Mouse (Mus musculus) neural tube, embryonic 12.5 days (tissue): ENCODE measurements around the gene Cdh24. TPM values are rescaled to one million over a fixed set of nuclear protein-coding genes. Genes with fewer than 3 reads are reported as not detected.
A peak's percentile ranks its signal among the peaks of the same experiment; 100 is the strongest.

Experiments used
- ATAC-seq: fragments of 200-750 bp; cut with Nextera tagmentation; 2 replicates; pipeline ENCODE4 v1.8.0; 2017; ENCODE audit warnings: low read depth, mild to moderate bottlenecking, moderate TSS enrichment, moderate library complexity; ENCODE audit not compliant: low FRiP score
- H3K27ac ChIP-seq: fragments of 300-500 bp; sonication (generic); 2 replicates; pipeline ENCODE4 v1.5.1; 2016
- H3K27me3 ChIP-seq: fragments of 300-500 bp; sonication (generic); replicated peaks from 2 replicates; pipeline ENCODE4 v1.6.1; 2016; ENCODE audit warnings: mild to moderate bottlenecking
- H3K36me3 ChIP-seq: fragments of 300-500 bp; sonication (generic); 2 replicates; pipeline ENCODE4 v1.6.1; 2016; ENCODE audit warnings: mild to moderate bottlenecking
- H3K4me1 ChIP-seq: fragments of 300-500 bp; sonication (generic); 2 replicates; pipeline ENCODE4 v1.6.1; 2016
- H3K4me2 ChIP-seq: fragments of 300-500 bp; sonication (generic); replicated peaks from 2 replicates; pipeline ENCODE4 v1.6.1; 2016; ENCODE audit warnings: mild to moderate bottlenecking
- H3K4me3 ChIP-seq: fragments of 300-500 bp; sonication (generic); 2 replicates; pipeline ENCODE4 v1.5.1; 2016
- H3K9ac ChIP-seq: fragments of 300-500 bp; sonication (generic); 2 replicates; pipeline ENCODE4 v1.6.1; 2016; ENCODE audit warnings: mild to moderate bottlenecking
- H3K9me3 ChIP-seq: fragments of 300-500 bp; sonication (generic); 2 replicates; pipeline ENCODE4 v1.6.1; 2016; ENCODE audit warnings: mild to moderate bottlenecking
- WGBS: fragments of 180-500 bp; shearing (Covaris S2); methylation state at CpG from one replicate; pipeline ENCODE4 v1.1.7; 2016; 5-methylcytosine and 5-hydroxymethylcytosine counted together
- polyA plus RNA-seq: library from polyadenylated mRNA; unstranded; fragments of >200 nt; fragmentation: Nextera tagmentation; extraction: Ambion mirVana; gene quantifications from 2 replicates; pipeline ENCODE4 v1.2.1, GENCODE M21; 2016

The Cdh24 gene
- polyA plus RNA-seq, 1 experiment from 2014 or later = 10.0 TPM

- 91% methylated on average over 2 of the region's 2 CpGs for WGBS
These were observed 18.8 kb upstream of the Cdh24 start for GRCm38 (mm10) chr14:54660009-54660408.

DNA sequence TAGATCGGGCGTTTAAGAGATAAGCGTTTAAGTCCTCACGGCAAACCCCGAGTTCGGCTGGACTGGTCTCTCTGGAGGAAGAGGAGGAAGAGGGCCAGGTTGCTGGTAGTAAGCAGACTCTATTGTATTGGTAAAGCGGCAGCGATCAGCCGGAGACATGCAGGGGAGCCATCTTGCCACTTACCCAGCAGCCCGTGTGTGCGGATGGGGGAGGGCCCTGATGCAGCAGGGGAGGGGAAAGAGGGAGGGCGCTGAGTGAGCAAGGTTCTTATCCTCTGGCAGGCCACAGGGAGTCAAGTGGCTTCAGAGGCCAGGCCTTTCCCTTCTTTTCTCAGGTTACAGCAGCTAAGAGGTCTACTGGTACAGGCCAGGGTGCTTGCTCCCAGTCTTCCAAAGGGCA is 12.3 kb upstream of the Cdh24 start:
- H3K4me2 ChIP-seq = peak overlapping the region; percentile 81
- H3K9ac ChIP-seq = peak overlapping the region; percentile 82
- peak; percentile 83 for ATAC-seq
- H3K27me3 ChIP-seq = no peaks in the 10 kb centered on the region
- H3K27ac ChIP-seq = peak overlapping the region; percentile 21; the same call in 1 of the 2 replicates
- H3K9me3 ChIP-seq = no peaks in the 10 kb centered on the region
- H3K4me3 ChIP-seq = peak overlapping the region; percentile 68
- H3K4me1 ChIP-seq = peaks cover 34% of the 10 kb centered on the region
- peaks cover 62% of the 10 kb centered on the region for H3K36me3 ChIP-seq
- 0% methylated on average over 12 of the region's 12 CpGs for WGBS

More at GRCm38 (mm10) chr14:54660009-54660408, 18.8 kb upstream of the Cdh24 start:
- Histone ChIP-seq H3K27ac (no peak overlapping the region), H3K36me3 (peaks cover 90% of the 10 kb centered on the region), H3K9ac (no peak overlapping the region), H3K4me3 (no peak overlapping the region), H3K27me3 (no peaks in the 10 kb centered on the region), H3K9me3 (no peaks in the 10 kb centered on the region), H3K4me2 (no peak overlapping the region), H3K4me1 (no peaks in the 10 kb centered on the region)
- ATAC-seq = no peak

- ATAC-seq = peak; percentile 38; the same call in 1 of the 2 replicates
- peaks cover 34% of the 10 kb centered on the region for H3K4me1 ChIP-seq
These were observed 11.6 kb upstream of the Cdh24 start for GRCm38 (mm10) chr14:54652787-54653186.

GRCm38 (mm10) chr14:54651556-54651955 is 10.4 kb upstream of the Cdh24 start:
- peaks cover 34% of the 10 kb centered on the region for H3K4me1 ChIP-seq
- peaks cover 64% of the 10 kb centered on the region for H3K36me3 ChIP-seq
- no peaks in the 10 kb centered on the region for H3K27me3 ChIP-seq
- 75% methylated on average over 4 of the region's 4 CpGs for WGBS
- H3K9me3 ChIP-seq = no peaks in the 10 kb centered on the region
- H3K27ac ChIP-seq = no peak overlapping the region
- 0 out of 2 replicates have a peak overlapping the region, but pooled peaks have one; percentile 1 for H3K9ac ChIP-seq
- no peak for ATAC-seq
- no peak overlapping the region; the same call in 1 of the 2 replicates for H3K4me3 ChIP-seq
- H3K4me2 ChIP-seq = peak overlapping the region; percentile 81

More at GRCm38 (mm10) chr14:54652787-54653186, 11.6 kb upstream of the Cdh24 start:
- peak overlapping the region; percentile 81 for H3K4me2 ChIP-seq
- peak overlapping the region; percentile 82 for H3K9ac ChIP-seq
- H3K9me3 ChIP-seq = no peaks in the 10 kb centered on the region
- 2% methylated on average over 7 of the region's 7 CpGs for WGBS
- H3K36me3 ChIP-seq = peaks cover 62% of the 10 kb centered on the region
- H3K4me3 ChIP-seq = peak overlapping the region; percentile 68
- H3K27me3 ChIP-seq = no peaks in the 10 kb centered on the region
- H3K27ac ChIP-seq = peak overlapping the region; percentile 21; the same call in 1 of the 2 replicates

DNA sequence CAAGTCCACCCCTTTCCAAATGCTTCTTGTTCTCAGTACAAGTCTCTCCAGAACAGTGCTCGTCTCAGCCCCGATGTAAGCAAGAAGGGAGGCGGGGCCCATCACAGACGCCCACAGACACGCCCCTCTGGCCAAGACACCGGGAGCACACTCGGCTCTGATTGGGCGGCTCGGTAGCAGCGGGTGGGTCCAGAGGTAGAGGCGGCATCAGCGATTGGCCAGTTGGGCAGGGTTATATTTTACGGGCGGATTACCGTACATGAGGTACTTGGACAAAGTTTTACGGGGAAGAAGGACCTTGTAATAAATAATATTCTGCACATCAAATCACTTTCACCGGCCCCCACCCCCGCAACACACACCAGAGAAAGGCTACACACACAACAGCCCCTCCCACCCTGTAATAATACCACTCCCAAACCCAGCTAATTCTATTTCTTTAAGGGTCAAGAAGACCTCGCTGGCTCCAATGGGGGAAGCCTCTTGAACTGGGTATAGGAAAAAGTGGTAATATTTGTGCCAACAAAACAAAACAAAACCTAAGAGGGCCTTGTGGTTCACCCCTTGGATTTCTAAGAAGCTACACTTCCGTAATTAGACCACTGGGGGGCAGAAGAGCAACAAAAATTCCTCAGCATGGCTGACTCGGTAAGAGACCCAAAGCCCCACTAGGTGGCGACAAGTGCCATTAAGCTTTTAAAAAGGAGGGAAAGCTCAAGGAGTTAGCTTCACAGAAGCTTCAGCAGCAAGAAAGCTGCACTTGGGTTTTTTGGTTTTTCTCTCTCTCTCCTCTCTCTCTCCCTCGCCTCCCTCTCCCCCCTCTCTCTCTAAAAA is 9.7 kb upstream of the Cdh24 start:
- Histone ChIP-seq H3K9ac (0 out of 2 replicates have a peak overlapping the region, but pooled peaks have one; percentile 30), H3K9me3 (no peaks in the 10 kb centered on the region), H3K27ac (no peak overlapping the region), H3K4me1 (peaks cover 34% of the 10 kb centered on the region), H3K36me3 (peaks cover 64% of the 10 kb centered on the region), H3K27me3 (no peaks in the 10 kb centered on the region), H3K4me3 (no peak overlapping the region), H3K4me2 (peak overlapping the region; percentile 81; the same call in 1 of the 2 replicates)
- 69% methylated on average over 23 of the region's 23 CpGs for WGBS
- peak; percentile 35 for ATAC-seq

- Histone ChIP-seq H3K9me3 (no peaks in the 10 kb centered on the region), H3K9ac (no peak overlapping the region), H3K27me3 (no peaks in the 10 kb centered on the region), H3K4me2 (no peak overlapping the region), H3K36me3 (peaks cover 84% of the 10 kb centered on the region), H3K4me1 (peaks cover 34% of the 10 kb centered on the region), H3K27ac (no peak overlapping the region), H3K4me3 (no peak overlapping the region)
- 83% methylated on average over 4 of the region's 4 CpGs for WGBS
- no peak for ATAC-seq
These were observed 6.7 kb upstream of the Cdh24 start for GRCm38 (mm10) chr14:54647900-54648299.

DNA sequence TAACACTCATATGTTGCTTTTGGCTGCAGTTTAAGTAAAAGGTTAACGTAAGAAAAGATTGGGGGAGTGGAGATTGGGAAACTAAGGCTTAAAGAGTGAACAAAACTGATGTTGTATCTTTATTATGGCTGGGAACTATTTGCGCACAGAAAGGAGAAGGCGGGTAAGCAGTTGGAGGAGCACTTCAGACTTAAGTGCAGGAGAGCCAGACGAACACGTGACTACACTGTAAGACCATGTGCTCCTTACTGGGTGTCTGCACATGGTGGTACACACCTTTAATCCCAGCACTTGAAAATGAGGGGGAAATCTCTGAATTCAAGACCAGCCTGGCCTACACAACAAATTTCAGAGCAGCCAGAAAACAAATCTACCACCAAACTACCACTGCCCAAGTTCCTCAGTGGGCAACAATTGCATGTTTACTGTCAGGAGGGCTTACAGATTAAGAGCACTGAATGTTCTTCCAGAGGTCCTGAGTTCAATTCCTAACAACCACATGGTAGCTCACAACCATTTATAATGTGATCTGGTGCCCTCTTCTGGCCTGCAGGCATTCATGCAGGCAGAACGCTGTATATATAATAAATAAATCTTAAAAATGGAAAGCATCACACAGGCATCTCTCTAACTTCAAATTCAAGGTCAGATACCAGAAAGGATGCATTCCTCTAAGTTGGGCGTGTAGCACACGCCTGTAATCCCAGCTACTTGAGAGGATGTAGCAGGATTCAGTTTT is 5.9 kb upstream of the Cdh24 start:
- no peaks in the 10 kb centered on the region for H3K9me3 ChIP-seq
- ATAC-seq = no peak
- H3K4me2 ChIP-seq = no peak overlapping the region
- WGBS = 92% methylated on average over 8 of the region's 8 CpGs
- H3K36me3 ChIP-seq = peaks cover 92% of the 10 kb centered on the region
- no peak overlapping the region for H3K4me3 ChIP-seq
- H3K27me3 ChIP-seq = no peaks in the 10 kb centered on the region
- no peak overlapping the region for H3K27ac ChIP-seq
- peaks cover 29% of the 10 kb centered on the region for H3K4me1 ChIP-seq
- no peak overlapping the region for H3K9ac ChIP-seq

- no peak overlapping the region for H3K27ac ChIP-seq
- H3K9me3 ChIP-seq = no peaks in the 10 kb centered on the region
- peaks cover 23% of the 10 kb centered on the region for H3K4me1 ChIP-seq
- H3K4me3 ChIP-seq = no peak overlapping the region
- H3K9ac ChIP-seq = no peak overlapping the region
- no peak for ATAC-seq
- H3K36me3 ChIP-seq = peaks cover 89% of the 10 kb centered on the region
- H3K27me3 ChIP-seq = no peaks in the 10 kb centered on the region
- H3K4me2 ChIP-seq = no peak overlapping the region
- 94% methylated on average over 17 of the region's 17 CpGs for WGBS
These were observed 5.3 kb upstream of the Cdh24 start for GRCm38 (mm10) chr14:54646455-54646854.

- ATAC-seq = no peak
- Histone ChIP-seq H3K27me3 (no peaks in the 10 kb centered on the region), H3K4me1 (peaks cover 20% of the 10 kb centered on the region), H3K36me3 (peaks cover 71% of the 10 kb centered on the region), H3K27ac (no peak overlapping the region), H3K9me3 (no peaks in the 10 kb centered on the region), H3K4me3 (no peak overlapping the region), H3K9ac (no peak overlapping the region), H3K4me2 (no peak overlapping the region)
- 93% methylated on average over 9 of the region's 9 CpGs for WGBS
These were observed 3.1 kb upstream of the Cdh24 start for GRCm38 (mm10) chr14:54644294-54644693.

- Histone ChIP-seq H3K4me2 (no peak overlapping the region), H3K4me3 (no peak overlapping the region), H3K27ac (no peak overlapping the region), H3K9ac (no peak overlapping the region), H3K27me3 (no peaks in the 10 kb centered on the region), H3K9me3 (no peaks in the 10 kb centered on the region), H3K4me1 (peaks cover 20% of the 10 kb centered on the region), H3K36me3 (peaks cover 71% of the 10 kb centered on the region)
- ATAC-seq = no peak
- 84% methylated on average over 2 of the region's 2 CpGs for WGBS
These were observed 1.8 kb upstream of the Cdh24 start for GRCm38 (mm10) chr14:54643011-54643410.

DNA sequence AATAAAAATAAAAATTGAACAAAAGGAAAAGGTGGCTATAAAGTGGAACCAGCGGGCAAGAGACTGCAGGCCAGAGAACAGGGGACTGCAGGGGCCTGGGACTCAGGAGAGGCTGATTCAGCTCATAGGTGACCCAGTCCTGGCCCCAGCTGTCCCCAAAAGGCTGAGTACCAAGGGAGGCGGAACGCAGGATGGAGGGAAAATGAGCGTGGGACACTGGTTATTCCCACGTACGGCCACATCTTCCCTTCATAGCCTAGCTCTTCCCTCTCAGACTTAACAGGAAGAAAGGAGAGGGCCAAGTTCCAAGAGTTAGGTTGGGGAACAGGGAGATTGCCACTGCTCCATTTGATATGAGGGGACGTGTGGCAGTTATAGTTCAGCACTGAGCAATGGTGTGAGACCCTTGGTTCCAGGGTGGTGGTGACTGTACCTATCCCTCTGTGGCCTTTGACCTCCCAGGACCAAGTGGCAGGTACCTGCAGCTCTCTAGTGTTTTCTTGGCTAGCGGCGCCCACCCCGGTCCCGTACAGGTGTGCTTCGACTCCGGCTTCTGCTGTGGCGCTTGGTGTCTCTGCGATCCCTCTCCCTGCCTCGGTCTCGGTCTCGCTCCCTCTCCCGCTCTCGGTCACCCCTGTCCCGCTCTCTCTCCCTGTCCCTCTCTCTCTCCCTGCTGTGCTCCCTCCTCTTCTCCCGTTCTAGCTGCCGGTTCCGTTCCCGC is 1.2 kb upstream of the Cdh24 start:
- 81% methylated on average over 25 of the region's 25 CpGs for WGBS
- H3K9ac ChIP-seq = no peak overlapping the region; the same call in 1 of the 2 replicates
- H3K9me3 ChIP-seq = no peaks in the 10 kb centered on the region
- H3K4me3 ChIP-seq = no peak overlapping the region
- no peak overlapping the region for H3K4me2 ChIP-seq
- H3K27me3 ChIP-seq = no peaks in the 10 kb centered on the region
- peaks cover 20% of the 10 kb centered on the region for H3K4me1 ChIP-seq
- H3K36me3 ChIP-seq = peaks cover 69% of the 10 kb centered on the region
- no peak overlapping the region for H3K27ac ChIP-seq
- no peak for ATAC-seq

GRCm38 (mm10) chr14:54640946-54641304 is 239 bp downstream of the Cdh24 start, which contains the start of gene Gm17606:
TSS of gene Gm17606 (plus strand) at chr14:54640952.
- H3K4me3 ChIP-seq = peak within 1 kb of the TSS; percentile 78
- ATAC-seq = no peak
- peaks cover 69% of the 10 kb centered on the region for H3K36me3 ChIP-seq
- peak within 1 kb of the TSS; percentile 89 for H3K9ac ChIP-seq
- no peaks in the 10 kb centered on the region for H3K27me3 ChIP-seq
- peak within 1 kb of the TSS; percentile 76; the same call in 1 of the 2 replicates for H3K27ac ChIP-seq
- WGBS = 2% methylated on average over 24 of the region's 28 CpGs
- peak within 1 kb of the TSS; percentile 96 for H3K4me2 ChIP-seq
- no peaks in the 10 kb centered on the region for H3K9me3 ChIP-seq
- H3K4me1 ChIP-seq = peaks cover 20% of the 10 kb centered on the region
